Mouse (Mus musculus) layer of hippocampus, adult 9-11 months (tissue): ENCODE measurements around the gene Tubgcp6.

Source experiments
- DNase-seq: peaks from one replicate; pipeline ENCODE4 v3.0.0; 2022

Gene Tubgcp6

GRCm38 (mm10) chr15:89098616-89099015, 24.3 kb downstream of the Tubgcp6 start:
- no peak for DNase-seq

DNA sequence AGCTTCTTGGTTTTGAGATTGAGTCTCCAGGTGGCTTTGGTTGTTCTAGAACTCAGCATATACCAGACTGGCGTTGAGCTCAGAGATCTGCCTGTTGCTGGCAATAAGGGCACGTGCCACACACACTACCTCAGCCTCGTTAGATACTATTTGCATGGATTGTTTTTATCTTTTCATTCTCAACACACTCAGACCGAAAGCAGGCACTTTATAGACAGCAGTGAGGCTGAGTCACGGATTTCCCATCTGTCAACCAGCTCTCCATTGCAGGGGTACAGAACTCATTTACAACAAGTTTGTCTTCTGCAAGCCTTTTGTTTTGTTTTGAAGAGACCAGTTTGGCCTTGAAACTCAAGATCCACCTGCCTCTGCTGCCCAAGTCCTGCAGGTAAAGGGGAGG, 25.5 kb downstream of the Tubgcp6 start:
- DNase-seq = peak; percentile 64

GRCm38 (mm10) chr15:89092181-89092580, 30.7 kb downstream of the Tubgcp6 start:
- no peak for DNase-seq

- no peak for DNase-seq
Measured at GRCm38 (mm10) chr15:89090662-89091061, 32.2 kb downstream of the Tubgcp6 start.

- no peak for DNase-seq
Measured at GRCm38 (mm10) chr15:89089248-89090051, 33.5 kb downstream of the Tubgcp6 start.

DNA sequence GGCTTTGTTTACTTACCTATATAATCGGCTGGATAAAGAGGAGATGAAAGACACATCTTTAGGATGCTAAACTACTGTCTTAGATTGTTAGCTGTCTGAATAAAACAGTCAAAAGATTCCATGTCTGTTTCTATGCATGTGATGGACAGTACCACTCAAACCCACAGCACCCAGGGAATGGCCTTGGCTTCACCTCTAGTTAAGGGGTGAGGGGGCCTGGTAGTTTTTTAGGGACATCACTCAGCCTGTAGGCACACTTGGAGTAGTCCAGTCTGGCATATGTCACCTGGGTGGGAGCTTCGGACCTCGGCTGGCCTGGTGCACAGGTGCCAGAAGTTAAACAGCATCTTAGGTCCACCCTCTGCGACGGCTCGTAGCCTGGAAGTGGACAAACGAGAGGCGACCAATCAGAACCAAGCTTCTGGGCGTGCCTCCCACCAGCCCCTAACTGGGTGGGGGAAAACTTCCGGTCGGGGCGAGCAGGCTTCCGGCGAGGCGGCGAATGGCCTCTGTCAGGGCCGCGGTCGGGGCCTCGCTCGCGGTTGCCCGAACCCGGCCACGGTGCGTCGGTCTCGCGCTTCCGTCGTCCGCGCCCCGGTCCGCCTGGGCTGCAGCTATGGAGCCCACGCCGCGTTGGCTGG, 34.2 kb downstream of the Tubgcp6 start, which contains the start of gene Selenoo:
Selenoo (plus strand) TSS at position 478 of the 641 bp plus-strand sequence.
- peak; percentile 88 for DNase-seq

DNA sequence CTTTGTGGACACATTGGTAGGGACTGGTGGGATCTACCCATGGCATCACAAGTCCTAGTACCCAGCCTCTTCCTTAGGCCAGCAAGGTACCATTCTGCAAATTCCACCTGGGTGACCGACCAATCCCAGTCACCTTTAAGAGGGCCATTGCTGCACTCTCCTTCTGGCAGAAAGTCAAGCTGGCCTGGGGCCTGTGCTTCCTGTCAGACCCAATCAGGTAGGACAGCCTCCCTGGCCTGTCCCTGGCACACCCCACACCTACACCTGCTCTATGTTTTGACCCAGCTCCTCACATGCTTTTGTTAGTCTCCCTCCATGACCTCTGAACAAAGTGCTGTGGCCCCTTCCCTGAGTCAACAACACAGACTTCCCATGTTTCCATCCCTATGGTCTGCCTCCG, 38.1 kb downstream of the Tubgcp6 start:
- no peak for DNase-seq

- no peak for DNase-seq
Measured at GRCm38 (mm10) chr15:89083906-89084305, 39.0 kb downstream of the Tubgcp6 start.

- no peak for DNase-seq
Measured at GRCm38 (mm10) chr15:89078208-89078836, 44.6 kb downstream of the Tubgcp6 start.

DNA sequence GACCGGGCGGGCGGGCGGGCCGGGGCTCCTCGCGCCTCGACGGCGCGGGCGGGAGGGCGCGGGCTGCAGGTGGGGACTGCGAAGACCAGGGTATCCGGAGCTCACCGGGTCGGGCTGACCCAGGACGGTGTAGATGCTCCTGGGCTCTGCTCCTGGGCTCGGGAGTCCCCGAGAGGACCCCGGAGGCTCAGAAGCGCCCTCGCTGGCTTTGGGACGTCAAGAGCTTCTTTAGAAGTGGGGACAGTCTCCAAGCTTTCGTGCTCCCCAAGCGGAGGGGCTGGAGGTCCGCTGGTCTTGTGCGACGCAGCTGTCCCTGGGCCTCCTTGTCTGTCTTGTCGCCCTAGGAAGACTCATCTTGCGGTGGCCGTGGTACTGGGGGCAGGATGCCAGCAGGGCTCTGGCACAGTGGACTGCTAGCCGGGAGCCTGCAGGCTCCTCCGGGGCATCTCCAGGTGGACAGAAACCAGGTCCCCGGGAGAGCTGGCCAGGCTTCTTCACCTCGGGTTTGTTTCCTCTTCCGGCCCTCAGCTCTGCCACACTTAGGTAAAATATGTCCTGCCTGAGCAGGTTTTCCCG, 46.7 kb downstream of the Tubgcp6 start:
- peak; percentile 51 for DNase-seq

DNA sequence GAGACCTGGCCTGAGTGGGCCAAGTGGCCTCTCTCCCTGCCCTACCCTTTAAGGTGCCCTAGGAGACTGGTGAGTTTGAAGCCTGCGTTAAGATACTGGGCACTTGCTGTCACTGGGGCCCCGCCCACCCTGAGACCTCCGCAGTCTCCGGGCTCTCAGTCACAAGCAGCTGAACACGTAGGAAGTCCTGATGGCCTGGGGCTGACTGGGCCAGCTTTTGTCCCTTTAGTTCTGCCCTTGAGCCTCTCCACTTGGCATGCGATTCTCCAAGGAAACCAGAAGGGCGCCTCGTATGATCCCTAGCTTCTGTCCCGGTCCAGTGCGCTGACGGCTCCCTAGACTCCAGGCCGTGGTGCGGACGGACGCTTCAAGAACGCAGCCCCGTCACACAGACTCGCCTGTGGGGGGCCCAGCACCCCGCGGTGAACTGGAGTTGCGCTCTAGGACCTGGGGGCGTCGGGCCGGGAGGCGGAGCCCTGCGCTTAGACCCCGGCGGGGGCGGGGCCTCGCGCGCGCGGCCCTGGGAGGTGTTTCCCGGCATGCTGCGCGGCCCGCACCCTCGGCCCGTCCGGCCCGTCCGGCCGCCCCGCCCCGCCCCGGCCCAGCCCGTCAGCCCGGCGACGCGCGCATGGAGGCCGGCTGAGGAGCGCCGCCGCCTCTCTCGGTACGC, 47.3 kb downstream of the Tubgcp6 start:
- DNase-seq = peak; percentile 88

GRCm38 (mm10) chr15:89074613-89075477, 48.1 kb downstream of the Tubgcp6 start, which contains the start of gene Trabd:
Gene Trabd, plus strand, starts transcription at chr15:89075124.
- no peak for DNase-seq

DNA sequence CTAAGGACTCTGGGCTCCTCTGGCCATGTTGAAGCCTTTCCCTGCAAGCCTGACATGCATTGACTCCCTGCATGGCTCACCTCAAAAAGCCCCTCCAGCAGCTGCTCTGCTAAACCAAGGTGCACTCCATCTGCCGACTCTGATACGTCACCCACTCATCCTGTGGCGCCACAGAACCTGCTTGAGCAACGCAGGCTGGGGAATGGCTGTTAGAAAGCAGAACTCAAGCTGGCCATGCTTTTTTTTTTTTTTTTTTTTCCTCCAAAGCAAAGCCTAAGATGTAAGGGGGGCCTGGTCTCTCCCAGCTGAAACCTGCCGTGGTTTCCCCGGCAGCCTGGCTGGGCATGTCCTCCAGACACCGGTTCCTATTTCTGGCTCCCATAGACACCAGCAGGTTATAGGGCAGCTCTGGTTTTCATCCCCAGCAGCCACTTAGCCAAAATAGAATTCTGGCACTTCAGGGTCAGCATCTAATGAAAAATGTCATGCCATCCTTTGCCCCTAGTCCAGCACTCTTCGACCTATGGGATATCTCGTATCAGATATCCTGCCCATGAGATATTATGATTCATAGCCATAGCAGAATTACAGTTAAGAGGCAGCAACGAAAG, 48.8 kb downstream of the Tubgcp6 start:
- DNase-seq = peak; percentile 57

- DNase-seq = peak; percentile 62
Measured at GRCm38 (mm10) chr15:89070606-89071005, 52.3 kb downstream of the Tubgcp6 start.

DNA sequence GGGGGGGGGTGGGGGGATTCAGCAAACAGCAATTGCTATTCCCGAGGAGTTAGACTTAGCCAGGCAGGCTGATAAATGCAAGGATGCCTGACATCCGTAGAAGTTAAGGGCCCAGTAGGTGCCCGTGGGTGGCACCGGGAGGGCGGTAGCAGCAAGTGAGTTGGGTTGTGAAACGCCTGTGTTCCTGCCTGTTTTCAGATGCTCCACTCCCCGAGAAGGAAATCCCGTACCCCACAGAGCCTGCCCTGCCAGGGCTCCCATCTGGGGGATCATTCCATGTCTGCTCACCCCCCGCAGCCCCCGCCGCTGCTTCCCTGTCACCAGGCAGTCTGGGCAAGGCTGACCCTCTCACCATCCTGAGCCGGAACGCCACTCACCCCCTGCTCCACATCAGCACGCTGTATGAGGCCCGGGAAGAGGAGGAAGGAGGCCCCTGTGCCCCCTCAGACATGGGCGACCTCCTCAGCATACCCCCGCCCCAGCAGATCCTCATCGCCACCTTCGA, 53.5 kb downstream of the Tubgcp6 start:
- DNase-seq = peak; percentile 68

- no peak for DNase-seq
Measured at GRCm38 (mm10) chr15:89068226-89068625, 54.7 kb downstream of the Tubgcp6 start.

DNA sequence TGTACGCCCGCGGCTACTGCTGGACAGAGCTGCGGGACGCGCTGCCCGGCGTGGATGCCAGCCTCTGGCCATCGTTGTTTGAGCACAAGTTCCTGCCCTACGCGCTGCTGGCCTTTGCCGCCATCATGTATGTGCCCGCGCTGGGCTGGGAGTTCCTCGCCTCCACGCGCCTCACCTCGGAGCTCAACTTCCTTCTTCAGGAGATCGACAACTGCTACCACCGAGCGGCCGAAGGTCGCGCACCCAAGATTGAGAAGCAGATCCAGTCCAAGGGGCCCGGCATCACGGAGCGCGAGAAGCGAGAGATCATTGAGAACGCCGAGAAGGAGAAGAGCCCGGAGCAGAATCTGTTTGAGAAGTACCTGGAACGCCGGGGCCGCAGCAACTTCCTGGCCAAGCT, 55.3 kb downstream of the Tubgcp6 start:
- no peak for DNase-seq

- DNase-seq = peak; percentile 17
Measured at GRCm38 (mm10) chr15:89064891-89065290, 58.0 kb downstream of the Tubgcp6 start.

GRCm38 (mm10) chr15:89063536-89063935, 59.4 kb downstream of the Tubgcp6 start:
- peak; percentile 93 for DNase-seq

GRCm38 (mm10) chr15:89063001-89063400, 59.9 kb downstream of the Tubgcp6 start:
- DNase-seq = no peak

DNA sequence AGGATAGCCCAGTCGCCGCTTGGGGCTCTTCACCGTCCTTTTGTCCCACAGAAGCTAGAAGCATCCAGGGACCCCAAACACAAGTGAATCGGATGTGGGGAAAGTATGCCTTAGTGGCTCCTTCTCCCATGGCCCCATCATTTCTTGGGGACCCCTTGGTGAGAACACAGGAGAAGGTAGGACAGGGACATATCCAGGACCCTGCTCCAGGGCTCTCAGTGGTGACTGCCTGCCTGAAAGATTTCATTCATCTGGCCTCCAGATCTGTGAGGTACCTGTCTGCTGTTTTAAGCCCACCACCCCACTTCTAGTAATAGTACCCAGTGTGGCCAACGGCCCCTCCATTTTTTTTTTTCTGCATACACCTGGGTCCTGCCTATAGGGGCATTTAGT, 60.4 kb downstream of the Tubgcp6 start:
- DNase-seq = no peak
